Mouse (Mus musculus) neural tube, embryonic 13.5 days (tissue): ENCODE results near the gene Crispld2. TPM values are rescaled to one million over a fixed set of nuclear protein-coding genes. Genes with fewer than 3 reads are reported as not detected.

Source experiments
- ATAC-seq: fragments of 200-750 bp; cut with Nextera tagmentation; 2 replicates; pipeline ENCODE4 v1.8.0; 2017; ENCODE audit warnings: low read depth, mild to moderate bottlenecking, moderate TSS enrichment, moderate library complexity
- H3K27ac ChIP-seq: fragments of 300-500 bp; sonication (generic); replicated peaks from 2 replicates; pipeline ENCODE4 v1.5.1; 2015; ENCODE audit warnings: moderate library complexity, mild to moderate bottlenecking, inconsistent platforms
- H3K27me3 ChIP-seq: fragments of 300-500 bp; sonication (generic); 2 replicates; pipeline ENCODE4 v1.6.1; 2015; ENCODE audit warnings: mild to moderate bottlenecking, inconsistent platforms
- H3K36me3 ChIP-seq: fragments of 300-500 bp; sonication (generic); 2 replicates; pipeline ENCODE4 v1.6.1; 2015; ENCODE audit warnings: mild to moderate bottlenecking, inconsistent platforms
- H3K4me1 ChIP-seq: fragments of 300-500 bp; sonication (generic); replicated peaks from 2 replicates; pipeline ENCODE4 v1.6.1; 2015; ENCODE audit warnings: inconsistent platforms
- H3K4me2 ChIP-seq: fragments of 300-500 bp; sonication (generic); 2 replicates; pipeline ENCODE4 v1.6.1; 2015; ENCODE audit warnings: inconsistent platforms, mild to moderate bottlenecking, moderate library complexity
- H3K4me3 ChIP-seq: fragments of 300-500 bp; sonication (generic); 2 replicates; pipeline ENCODE4 v1.5.1; 2015; ENCODE audit warnings: mild to moderate bottlenecking, inconsistent platforms
- H3K9ac ChIP-seq: fragments of 300-500 bp; sonication (generic); 2 replicates; pipeline ENCODE4 v1.6.1; 2015; ENCODE audit warnings: moderate library complexity, mild to moderate bottlenecking, inconsistent platforms
- H3K9me3 ChIP-seq: fragments of 300-500 bp; sonication (generic); 2 replicates; pipeline ENCODE4 v1.6.1; 2016; ENCODE audit warnings: inconsistent platforms
- WGBS: fragments of 180-500 bp; shearing (Covaris S2); methylation state at CpG from one replicate; pipeline ENCODE4 v1.1.7; 2015; 5-methylcytosine and 5-hydroxymethylcytosine counted together
- polyA plus RNA-seq: library from polyadenylated mRNA; unstranded; fragments of >200 nt; fragmentation: Nextera tagmentation; extraction: Ambion mirVana; gene quantifications from 2 replicates; pipeline ENCODE4 v1.2.1, GENCODE M21; 2015

Crispld2 gene
- polyA plus RNA-seq, 1 experiment from 2014 or later = 4.3 TPM

DNA sequence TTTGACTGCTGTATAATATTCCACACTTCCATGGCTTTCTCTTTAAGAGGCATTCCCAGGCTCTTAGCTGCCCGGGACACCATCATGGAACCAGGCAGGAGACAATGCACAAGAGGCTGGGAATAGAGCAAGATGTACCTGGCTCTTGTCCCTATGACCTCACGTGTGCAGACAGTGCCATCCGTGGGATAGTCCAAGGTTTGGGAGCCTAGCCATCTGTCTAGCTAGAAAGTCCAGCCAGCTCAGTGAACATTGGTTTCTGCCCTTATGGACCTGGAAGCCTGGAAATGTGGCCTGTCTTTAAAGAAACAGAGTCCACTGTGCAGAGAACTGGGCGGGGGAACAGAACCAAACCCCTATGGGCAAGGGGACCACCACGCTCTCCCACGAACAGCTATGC, 25.5 kb downstream of the Crispld2 start:
- no peaks in the 10 kb centered on the region for H3K27me3 ChIP-seq
- ATAC-seq = no peak
- H3K9me3 ChIP-seq = no peaks in the 10 kb centered on the region
- peaks cover 13% of the 10 kb centered on the region for H3K4me1 ChIP-seq
- H3K36me3 ChIP-seq = no peaks in the 10 kb centered on the region
- no peak overlapping the region for H3K27ac ChIP-seq
- H3K4me2 ChIP-seq = no peak overlapping the region
- H3K4me3 ChIP-seq = no peak overlapping the region
- no peak overlapping the region for H3K9ac ChIP-seq
- 94% methylated on average over 6 of the region's 6 CpGs for WGBS

GRCm38 (mm10) chr8:120018379-120018778, 26.1 kb downstream of the Crispld2 start:
- Histone ChIP-seq H3K4me2 (no peak overlapping the region), H3K36me3 (no peaks in the 10 kb centered on the region), H3K4me3 (no peak overlapping the region), H3K9ac (no peak overlapping the region), H3K4me1 (peaks cover 10% of the 10 kb centered on the region), H3K27ac (no peak overlapping the region), H3K9me3 (no peaks in the 10 kb centered on the region), H3K27me3 (no peaks in the 10 kb centered on the region)
- 27% methylated on average over 6 of the region's 6 CpGs for WGBS
- no peak for ATAC-seq

DNA sequence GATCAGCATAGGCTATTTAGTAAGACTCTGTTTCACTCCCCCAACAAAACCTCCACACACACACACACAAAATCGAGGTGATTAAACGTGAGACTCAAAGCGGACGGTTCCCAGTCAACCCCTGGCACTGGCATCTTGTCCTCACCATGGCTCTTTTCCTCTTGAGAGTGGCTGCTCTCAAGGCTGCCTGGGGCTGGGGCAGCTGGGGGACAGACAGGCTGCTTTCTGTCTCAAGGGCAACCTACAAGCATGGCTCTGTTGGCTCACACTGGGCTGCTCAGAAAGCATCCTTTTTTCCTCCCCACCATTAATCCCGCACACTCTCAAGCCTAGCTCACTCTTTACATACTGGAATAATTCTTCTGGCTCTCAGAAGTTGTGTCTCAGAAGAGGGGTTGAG, 27.1 kb downstream of the Crispld2 start:
- H3K4me3 ChIP-seq = no peak overlapping the region
- no peak for ATAC-seq
- H3K4me1 ChIP-seq = peaks cover 10% of the 10 kb centered on the region
- WGBS = 68% methylated on average over 5 of the region's 5 CpGs
- H3K4me2 ChIP-seq = no peak overlapping the region
- H3K27ac ChIP-seq = no peak overlapping the region
- H3K27me3 ChIP-seq = no peaks in the 10 kb centered on the region
- H3K9ac ChIP-seq = no peak overlapping the region
- no peaks in the 10 kb centered on the region for H3K9me3 ChIP-seq
- no peaks in the 10 kb centered on the region for H3K36me3 ChIP-seq

GRCm38 (mm10) chr8:120020298-120020697, 28.1 kb downstream of the Crispld2 start:
- H3K4me1 ChIP-seq = peaks cover 10% of the 10 kb centered on the region
- no peak overlapping the region for H3K9ac ChIP-seq
- no peaks in the 10 kb centered on the region for H3K27me3 ChIP-seq
- WGBS = 77% methylated on average over 7 of the region's 7 CpGs
- no peak overlapping the region for H3K27ac ChIP-seq
- H3K4me3 ChIP-seq = no peak overlapping the region
- no peaks in the 10 kb centered on the region for H3K36me3 ChIP-seq
- H3K9me3 ChIP-seq = no peaks in the 10 kb centered on the region
- ATAC-seq = no peak
- no peak overlapping the region for H3K4me2 ChIP-seq

- H3K9me3 ChIP-seq = no peaks in the 10 kb centered on the region
- H3K9ac ChIP-seq = no peak overlapping the region
- 90% methylated on average over 5 of the region's 5 CpGs for WGBS
- no peaks in the 10 kb centered on the region for H3K27me3 ChIP-seq
- H3K4me3 ChIP-seq = no peak overlapping the region
- H3K4me1 ChIP-seq = no peaks in the 10 kb centered on the region
- no peak overlapping the region for H3K4me2 ChIP-seq
- no peaks in the 10 kb centered on the region for H3K36me3 ChIP-seq
- H3K27ac ChIP-seq = no peak overlapping the region
- no peak for ATAC-seq
Measured at GRCm38 (mm10) chr8:120026199-120026598, 34.0 kb downstream of the Crispld2 start.

GRCm38 (mm10) chr8:120026991-120027390, 34.8 kb downstream of the Crispld2 start:
- Histone ChIP-seq H3K4me3 (no peak overlapping the region), H3K9me3 (no peaks in the 10 kb centered on the region), H3K27ac (no peak overlapping the region), H3K4me2 (no peak overlapping the region), H3K36me3 (no peaks in the 10 kb centered on the region), H3K9ac (no peak overlapping the region), H3K27me3 (no peaks in the 10 kb centered on the region), H3K4me1 (no peaks in the 10 kb centered on the region; the same call in 1 of the 2 replicates)
- no peak for ATAC-seq
- WGBS = 87% methylated on average over 6 of the region's 6 CpGs

DNA sequence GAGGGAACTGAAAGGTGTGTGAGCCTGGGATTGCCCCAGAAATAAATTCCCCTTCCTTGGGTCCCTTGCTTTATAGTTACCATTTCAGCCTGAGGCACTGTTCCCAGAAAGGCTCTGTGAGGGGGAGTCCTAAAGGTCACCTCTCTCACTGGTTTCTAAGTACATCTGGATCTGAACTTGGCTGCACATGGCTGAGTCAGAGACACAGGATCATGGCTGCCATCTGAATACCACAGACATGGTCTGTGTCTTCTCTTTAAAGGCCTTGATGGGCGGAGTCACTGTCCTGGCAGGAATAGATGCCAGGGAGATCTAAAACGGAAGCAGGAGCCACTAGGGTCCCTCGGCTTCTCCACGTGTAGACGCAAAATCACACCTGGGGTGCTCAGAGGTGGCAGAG, 38.2 kb downstream of the Crispld2 start:
- no peak overlapping the region for H3K27ac ChIP-seq
- H3K4me2 ChIP-seq = no peak overlapping the region
- no peak overlapping the region for H3K9ac ChIP-seq
- WGBS = 76% methylated on average over 5 of the region's 5 CpGs
- ATAC-seq = no peak
- H3K36me3 ChIP-seq = no peaks in the 10 kb centered on the region
- 0 out of 2 replicates have a peak, but pooled peaks cover under 1% of the 10 kb centered on the region for H3K9me3 ChIP-seq
- H3K4me3 ChIP-seq = no peak overlapping the region
- H3K4me1 ChIP-seq = peaks cover 5% of the 10 kb centered on the region; the same call in 1 of the 2 replicates
- no peaks in the 10 kb centered on the region for H3K27me3 ChIP-seq

GRCm38 (mm10) chr8:120032549-120033208, 40.4 kb downstream of the Crispld2 start:
- H3K4me1 ChIP-seq = peaks cover 5% of the 10 kb centered on the region; the same call in 1 of the 2 replicates
- H3K9me3 ChIP-seq = 0 out of 2 replicates have a peak, but pooled peaks cover 3% of the 10 kb centered on the region
- H3K9ac ChIP-seq = no peak overlapping the region
- H3K27ac ChIP-seq = no peak overlapping the region
- no peak for ATAC-seq
- WGBS = 83% methylated on average over 5 of the region's 5 CpGs
- no peak overlapping the region for H3K4me2 ChIP-seq
- no peak overlapping the region for H3K4me3 ChIP-seq
- H3K27me3 ChIP-seq = no peaks in the 10 kb centered on the region
- no peaks in the 10 kb centered on the region for H3K36me3 ChIP-seq

DNA sequence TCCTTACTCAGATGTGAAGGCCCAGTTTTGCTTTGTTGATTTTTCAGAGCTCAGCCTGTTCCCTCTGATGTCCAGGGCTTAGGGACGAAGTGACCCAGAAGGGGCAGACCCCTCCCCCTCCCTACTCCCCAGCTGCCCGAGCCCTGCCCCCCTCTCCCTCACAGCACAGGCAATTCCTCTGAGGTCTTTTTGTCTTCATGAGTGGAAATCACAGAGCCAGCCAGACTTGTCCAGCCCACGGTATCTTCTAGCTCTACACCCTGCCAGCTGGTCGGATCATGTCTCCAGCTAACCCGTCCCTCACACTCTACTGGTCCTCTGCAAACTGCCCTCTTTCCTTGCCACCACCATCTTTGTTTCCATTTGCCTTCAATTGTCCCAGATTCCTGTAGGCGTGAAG, 42.2 kb downstream of the Crispld2 start:
- H3K9ac ChIP-seq = no peak overlapping the region
- ATAC-seq = no peak
- no peak overlapping the region for H3K4me3 ChIP-seq
- peaks cover 5% of the 10 kb centered on the region; the same call in 1 of the 2 replicates for H3K4me1 ChIP-seq
- H3K4me2 ChIP-seq = no peak overlapping the region
- H3K27me3 ChIP-seq = no peaks in the 10 kb centered on the region
- H3K9me3 ChIP-seq = 0 out of 2 replicates have a peak, but pooled peaks cover 3% of the 10 kb centered on the region
- H3K27ac ChIP-seq = no peak overlapping the region
- H3K36me3 ChIP-seq = no peaks in the 10 kb centered on the region
- 25% methylated on average over 6 of the region's 6 CpGs for WGBS

DNA sequence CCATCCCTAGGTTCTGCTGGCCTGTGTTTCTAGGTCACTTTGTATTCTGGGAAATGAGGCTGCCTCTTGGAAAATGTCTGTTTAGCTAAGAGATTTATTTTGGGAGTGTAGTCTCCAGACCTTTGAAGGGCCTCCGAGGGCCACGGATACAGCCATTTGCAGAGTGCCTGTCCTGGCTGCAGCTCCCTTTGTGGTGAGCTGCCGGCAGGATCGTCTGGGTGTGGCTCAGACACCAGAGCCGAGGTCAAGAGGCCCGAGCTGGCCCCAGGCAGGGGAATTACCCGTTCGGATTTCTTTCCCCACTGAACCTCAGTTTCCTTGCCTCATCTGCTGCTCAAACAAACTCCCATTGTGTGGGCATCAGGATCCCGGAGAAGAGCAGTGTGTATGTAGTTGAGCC, 43.9 kb downstream of the Crispld2 start:
- Histone ChIP-seq H3K4me3 (no peak overlapping the region), H3K27me3 (no peaks in the 10 kb centered on the region), H3K9me3 (0 out of 2 replicates have a peak, but pooled peaks cover 3% of the 10 kb centered on the region), H3K9ac (no peak overlapping the region), H3K4me2 (no peak overlapping the region), H3K36me3 (no peaks in the 10 kb centered on the region), H3K4me1 (peaks cover 5% of the 10 kb centered on the region; the same call in 1 of the 2 replicates), H3K27ac (no peak overlapping the region)
- ATAC-seq = no peak
- WGBS = 17% methylated on average over 9 of the region's 9 CpGs

DNA sequence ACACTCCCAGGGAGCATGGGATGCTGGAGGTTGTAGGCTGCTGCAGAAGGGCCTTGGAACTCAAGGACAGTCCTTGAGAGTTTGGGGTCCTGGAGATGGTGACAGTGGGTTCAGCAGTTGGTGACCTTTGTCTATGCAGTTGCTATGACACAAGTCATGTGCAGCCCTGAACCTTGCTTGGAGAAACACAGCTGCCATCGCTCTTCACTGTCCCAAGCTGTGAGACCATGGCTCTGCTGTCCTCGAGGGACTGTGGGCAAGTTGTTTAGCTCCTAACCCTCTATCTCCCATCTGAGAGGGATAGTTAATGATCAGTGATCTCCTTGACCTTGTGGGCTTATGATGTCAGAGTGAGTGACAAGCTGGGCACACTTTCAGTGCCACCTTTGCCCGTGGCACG, 44.3 kb downstream of the Crispld2 start:
- Histone ChIP-seq H3K36me3 (no peaks in the 10 kb centered on the region), H3K9ac (no peak overlapping the region), H3K4me2 (no peak overlapping the region), H3K9me3 (0 out of 2 replicates have a peak, but pooled peaks cover 3% of the 10 kb centered on the region), H3K27me3 (no peaks in the 10 kb centered on the region), H3K27ac (no peak overlapping the region), H3K4me1 (peaks cover 5% of the 10 kb centered on the region; the same call in 1 of the 2 replicates), H3K4me3 (no peak overlapping the region)
- 75% methylated on average over 4 of the region's 4 CpGs for WGBS
- no peak for ATAC-seq

DNA sequence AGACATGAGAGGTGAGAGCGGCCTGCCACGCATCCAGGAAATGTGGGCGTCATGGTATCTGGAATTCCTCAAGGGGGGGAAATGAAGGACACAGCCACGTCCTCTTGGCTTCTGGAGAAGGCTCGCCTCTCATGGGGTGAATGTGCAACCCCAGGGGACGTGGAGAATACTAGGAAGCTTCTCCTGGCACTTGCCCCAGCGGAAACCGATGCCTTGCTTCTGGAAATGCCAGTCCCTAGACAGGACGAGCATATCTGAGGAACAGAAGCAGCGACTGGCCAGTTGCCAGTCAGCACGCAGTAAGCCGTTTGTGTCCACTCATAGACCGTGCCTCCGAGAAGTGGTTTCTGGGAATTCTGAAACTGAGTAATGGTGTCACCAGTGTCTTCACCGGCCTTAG, 45.0 kb downstream of the Crispld2 start:
- no peaks in the 10 kb centered on the region for H3K36me3 ChIP-seq
- H3K27me3 ChIP-seq = no peaks in the 10 kb centered on the region
- no peak overlapping the region for H3K4me3 ChIP-seq
- 86% methylated on average over 15 of the region's 15 CpGs for WGBS
- H3K9ac ChIP-seq = no peak overlapping the region
- no peak overlapping the region for H3K27ac ChIP-seq
- 0 out of 2 replicates have a peak, but pooled peaks cover 3% of the 10 kb centered on the region for H3K9me3 ChIP-seq
- no peak overlapping the region for H3K4me2 ChIP-seq
- peaks cover 5% of the 10 kb centered on the region; the same call in 1 of the 2 replicates for H3K4me1 ChIP-seq
- no peak for ATAC-seq

DNA sequence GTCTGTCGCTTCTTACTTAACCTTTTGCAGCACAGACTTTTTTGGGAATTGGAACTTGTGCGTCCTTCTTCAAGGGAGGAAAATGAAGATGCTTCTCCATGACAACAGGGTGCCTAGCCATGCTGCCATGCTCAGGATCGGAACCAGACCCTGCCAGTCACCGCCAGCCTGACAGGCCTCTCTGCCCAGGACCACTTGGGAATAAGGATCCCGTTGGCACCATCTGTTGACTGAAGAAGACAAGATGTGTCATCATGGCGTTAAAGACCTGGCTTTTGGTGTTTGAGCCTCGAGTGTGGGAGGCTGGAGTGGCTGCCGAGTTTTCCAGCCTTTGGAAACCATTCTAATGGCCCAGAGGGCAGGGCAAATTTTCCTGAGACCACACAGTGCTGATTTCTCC, 45.4 kb downstream of the Crispld2 start:
- H3K36me3 ChIP-seq = no peaks in the 10 kb centered on the region
- H3K4me1 ChIP-seq = peaks cover 5% of the 10 kb centered on the region; the same call in 1 of the 2 replicates
- 82% methylated on average over 8 of the region's 8 CpGs for WGBS
- no peaks in the 10 kb centered on the region for H3K27me3 ChIP-seq
- no peak for ATAC-seq
- H3K27ac ChIP-seq = no peak overlapping the region
- H3K4me2 ChIP-seq = no peak overlapping the region
- no peak overlapping the region for H3K9ac ChIP-seq
- 0 out of 2 replicates have a peak, but pooled peaks cover 3% of the 10 kb centered on the region for H3K9me3 ChIP-seq
- no peak overlapping the region for H3K4me3 ChIP-seq
